Mouse (Mus musculus) urinary bladder, postnatal 10 days (tissue): Measurements from ENCODE around the gene Zbtb39.

ENCODE experiments used
- DNase-seq: peaks from one replicate; pipeline ENCODE4 v3.0.0; 2022; ENCODE audit warnings: low spot score

The Zbtb39 gene

DNA sequence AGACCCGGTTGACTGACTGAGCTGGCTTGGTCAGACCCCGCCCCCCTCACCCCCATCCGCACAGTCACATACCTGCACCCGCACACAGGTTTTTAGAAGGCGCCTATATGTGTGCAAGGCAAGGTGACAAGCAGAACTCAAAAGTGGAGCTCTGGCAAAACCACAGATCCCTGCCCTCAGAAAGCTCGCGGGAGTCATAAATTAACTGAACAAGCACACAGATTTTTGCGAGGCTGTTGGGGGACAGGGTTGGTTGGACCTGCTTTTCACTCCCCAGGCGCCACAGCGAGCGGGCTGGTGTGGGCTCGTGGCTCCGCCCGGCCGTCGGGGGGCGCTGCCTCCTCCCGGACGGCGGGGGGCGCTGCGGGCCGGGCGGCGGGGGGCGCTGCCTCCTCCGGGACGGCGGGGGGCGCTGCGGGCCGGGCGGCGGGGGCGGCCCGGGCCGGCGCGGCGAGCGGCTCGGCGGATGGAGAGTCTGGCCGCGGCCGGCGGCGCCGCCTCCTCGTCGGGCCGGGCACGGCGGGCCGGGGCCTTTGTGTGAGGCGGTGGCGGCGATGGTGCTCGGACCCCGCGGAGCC, at the start of gene Zbtb39:
TSS of gene Zbtb39 (plus strand) at position 456 of the 578 bp plus-strand sequence.
- no peak for DNase-seq

DNA sequence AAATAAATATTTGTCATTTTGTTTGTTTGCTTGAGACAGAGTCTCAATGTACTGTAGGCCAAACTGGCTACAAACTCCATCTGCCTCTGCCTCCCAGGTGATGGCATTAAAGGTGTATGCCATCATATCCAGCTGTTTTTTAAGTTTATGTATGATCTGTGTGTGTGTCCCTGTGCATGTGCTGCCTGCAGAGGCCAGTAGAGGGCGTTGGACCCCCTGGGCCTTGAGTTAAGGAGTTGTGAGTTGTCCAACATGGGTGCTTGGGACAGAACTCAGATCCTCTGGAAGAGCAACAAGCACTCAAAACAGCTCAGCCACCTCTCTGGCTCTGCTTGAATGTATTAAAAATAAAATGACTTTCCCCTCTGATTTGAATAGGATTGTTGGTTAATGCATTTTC, 48.3 kb upstream of the Zbtb39 start:
- DNase-seq, result no peak

DNA sequence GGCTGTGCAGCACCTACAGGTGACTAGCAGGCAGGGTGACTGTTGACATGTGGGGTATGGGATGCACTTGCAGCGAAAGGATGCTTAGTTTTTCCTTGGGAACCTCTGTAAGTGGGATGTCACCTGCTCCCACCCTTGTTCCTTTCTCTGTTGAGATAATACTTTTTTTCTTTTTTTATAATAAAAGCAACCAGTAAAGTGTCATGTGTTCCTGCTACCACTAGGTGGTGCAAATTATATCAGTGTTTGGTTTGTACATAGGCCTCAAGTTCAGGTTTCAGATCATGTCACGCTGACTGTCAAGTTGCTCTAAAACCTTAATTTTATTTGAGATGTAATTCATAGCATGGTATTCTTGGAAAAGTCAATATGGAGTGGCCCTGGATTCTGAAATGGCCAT, 44.7 kb upstream of the Zbtb39 start:
- no peak for DNase-seq

DNA sequence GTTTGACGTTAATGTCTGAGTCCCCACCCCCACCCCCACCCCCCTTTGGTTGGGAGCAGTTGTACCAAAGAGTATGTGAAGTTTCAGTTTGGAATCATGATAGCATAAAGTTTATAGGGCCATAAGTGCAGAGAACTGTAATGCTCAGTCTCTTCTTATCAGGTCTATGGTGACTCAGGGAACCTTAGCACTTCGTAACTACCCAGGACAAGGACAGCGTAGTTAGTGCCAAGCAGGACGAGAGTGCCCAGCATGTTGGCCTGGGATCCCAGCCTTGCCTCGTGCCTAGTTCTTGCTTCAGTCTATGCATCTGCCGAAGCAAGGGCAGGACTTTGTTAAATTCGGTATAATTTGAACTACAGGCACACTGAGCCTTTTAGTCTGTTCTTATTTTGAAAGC, 43.6 kb upstream of the Zbtb39 start:
- DNase-seq, result no peak

DNA sequence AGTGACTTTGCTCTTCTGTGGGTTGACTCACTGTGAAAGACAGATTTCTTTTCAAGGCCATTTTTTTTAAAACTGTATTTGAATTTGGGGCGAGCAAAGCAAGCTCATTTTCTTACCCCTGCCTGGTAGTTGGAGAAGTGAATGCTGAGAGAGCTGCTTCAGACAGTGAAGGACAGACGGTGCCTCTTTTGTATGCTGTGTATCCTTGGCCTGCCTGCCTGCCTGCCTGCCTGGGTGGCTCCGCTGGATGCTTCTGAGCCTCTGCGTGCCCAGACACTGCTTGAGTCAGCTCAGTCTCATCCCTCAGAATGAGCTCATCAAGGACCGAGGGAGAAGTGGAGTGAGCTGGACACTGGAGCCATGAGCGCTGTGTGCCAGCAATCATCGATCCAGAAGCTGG, 40.4 kb upstream of the Zbtb39 start:
- DNase-seq, result no peak

GRCm38 (mm10) chr10:127703299-127703698, 36.0 kb upstream of the Zbtb39 start:
- no peak for DNase-seq

- no peak for DNase-seq
These were observed 35.0 kb upstream of the Zbtb39 start for GRCm38 (mm10) chr10:127704293-127704692.

GRCm38 (mm10) chr10:127704766-127705220, 34.5 kb upstream of the Zbtb39 start, which contains the start of gene Myo1a:
TSS of gene Myo1a (plus strand) at chr10:127705170.
- DNase-seq, result no peak

DNA sequence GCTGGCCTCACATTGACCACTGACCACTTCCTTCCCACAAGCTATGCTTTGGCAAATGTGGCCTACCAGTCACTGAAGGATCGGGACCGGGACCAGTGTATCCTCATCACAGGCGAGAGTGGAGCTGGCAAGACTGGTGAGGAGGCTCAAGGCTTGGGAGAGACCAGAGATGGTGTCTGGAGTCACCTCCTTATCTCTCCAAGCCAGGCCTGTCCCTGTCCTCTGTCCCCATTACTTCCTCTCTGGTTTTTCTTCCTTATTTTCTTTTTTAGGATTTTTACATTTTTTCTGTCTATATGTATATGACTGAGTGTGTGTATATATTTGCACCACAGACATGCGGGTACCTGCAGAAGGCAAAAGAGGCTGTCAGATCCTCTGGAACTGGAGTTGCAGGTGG, 33.6 kb upstream of the Zbtb39 start:
- no peak for DNase-seq

DNA sequence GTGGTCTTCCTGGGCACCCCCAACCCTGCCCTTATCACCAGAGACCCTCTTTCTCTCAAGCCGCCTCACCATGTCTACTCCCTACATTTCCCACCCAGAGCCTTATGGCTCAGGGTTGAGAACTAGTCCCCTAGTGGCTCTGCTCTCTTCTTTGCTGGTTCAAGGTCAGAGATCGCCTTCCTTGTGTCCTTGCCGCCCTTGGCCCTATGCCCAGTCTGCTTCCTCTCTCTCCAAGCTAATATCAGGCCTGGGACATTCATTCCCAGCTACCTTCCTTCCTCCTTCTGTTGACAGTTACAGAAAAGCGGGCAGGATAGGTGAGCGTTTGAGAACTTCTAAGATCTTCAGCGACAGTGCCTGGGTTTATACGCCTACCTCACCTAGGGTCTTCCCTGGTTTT, 31.6 kb upstream of the Zbtb39 start:
- no peak for DNase-seq

- no peak for DNase-seq
These were observed 30.4 kb upstream of the Zbtb39 start for GRCm38 (mm10) chr10:127708850-127709370.

- DNase-seq, result no peak
These were observed 29.0 kb upstream of the Zbtb39 start for GRCm38 (mm10) chr10:127710331-127710730.

GRCm38 (mm10) chr10:127712736-127713135, 26.6 kb upstream of the Zbtb39 start:
- DNase-seq, result no peak

- DNase-seq, result no peak
These were observed 17.5 kb upstream of the Zbtb39 start for GRCm38 (mm10) chr10:127721671-127722418.

DNA sequence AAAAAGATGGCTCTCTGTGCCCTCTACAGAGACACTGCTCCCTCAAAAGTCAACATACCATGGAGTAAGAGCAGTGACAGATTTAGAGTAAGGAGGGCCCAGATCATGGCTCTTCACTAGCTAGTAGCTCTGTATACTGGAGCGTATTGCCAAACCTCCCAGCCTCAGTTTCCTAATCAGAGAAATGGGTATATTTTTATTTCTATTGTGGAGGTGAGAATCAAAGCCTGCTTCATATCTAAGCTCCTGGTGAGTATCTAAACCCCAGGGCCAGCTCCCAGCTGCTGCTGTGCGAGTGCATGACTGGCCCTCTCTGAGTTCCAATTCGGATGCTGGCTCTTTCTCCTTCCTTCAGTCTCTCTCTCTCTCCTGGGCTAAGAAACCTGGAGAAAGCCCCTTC, 15.2 kb upstream of the Zbtb39 start, which contains the start of gene Tac2:
TSS of gene Tac2 (plus strand) at position 301 of the 400 bp plus-strand sequence.
- DNase-seq, result no peak

- no peak for DNase-seq
These were observed 14.2 kb upstream of the Zbtb39 start for GRCm38 (mm10) chr10:127725136-127725535.

GRCm38 (mm10) chr10:127728437-127728836, 10.9 kb upstream of the Zbtb39 start:
- DNase-seq, result no peak

DNA sequence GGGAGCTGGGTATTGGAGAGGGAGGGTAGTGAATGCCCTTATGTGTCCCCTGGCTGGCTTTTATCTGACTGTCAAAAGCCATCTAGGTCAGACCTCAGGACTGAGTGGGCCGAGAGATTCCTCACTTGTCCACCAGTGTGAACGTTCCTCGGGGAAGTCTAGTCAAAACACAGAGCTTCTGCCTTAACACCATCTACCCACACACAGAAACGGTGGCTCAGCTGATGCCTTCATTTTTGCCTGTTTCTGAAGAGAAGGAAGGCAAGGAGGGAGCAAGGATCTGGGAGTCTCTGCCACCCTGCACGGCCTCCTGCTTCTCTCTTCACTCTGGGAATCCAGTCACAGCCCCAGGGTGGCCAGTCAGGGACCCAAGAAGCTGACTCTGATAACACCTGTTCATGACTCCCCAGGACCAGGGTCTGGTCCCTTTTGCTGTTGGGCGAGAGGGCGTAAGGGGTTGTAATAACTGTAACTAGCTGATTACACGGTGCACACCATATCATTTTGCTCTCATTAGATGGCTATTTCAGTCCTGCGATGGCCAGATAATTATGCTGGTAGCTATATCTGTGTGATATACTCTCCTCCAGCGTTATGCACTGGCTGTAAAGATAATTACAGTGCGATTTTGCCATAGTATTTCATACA, 8.9 kb upstream of the Zbtb39 start:
- DNase-seq, result no peak

DNA sequence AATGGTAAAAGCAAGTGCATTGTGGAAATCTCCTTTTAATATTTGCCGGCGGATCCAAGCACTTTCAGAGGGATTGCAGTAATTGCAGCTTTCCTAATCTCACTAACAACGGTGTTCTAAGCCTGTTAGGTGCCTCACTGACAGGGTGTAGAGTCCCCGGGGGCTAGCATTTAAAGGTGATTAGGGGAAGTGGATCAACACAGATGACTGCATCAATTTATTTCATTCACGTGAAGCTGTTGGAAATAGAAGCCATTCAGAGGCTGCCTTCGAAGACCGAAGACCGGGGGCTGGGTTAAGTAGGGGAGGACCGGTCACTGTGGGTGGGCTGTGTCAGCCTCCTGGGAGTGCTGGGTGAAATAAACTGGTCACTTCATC, 8.4 kb upstream of the Zbtb39 start:
- DNase-seq, result no peak

DNA sequence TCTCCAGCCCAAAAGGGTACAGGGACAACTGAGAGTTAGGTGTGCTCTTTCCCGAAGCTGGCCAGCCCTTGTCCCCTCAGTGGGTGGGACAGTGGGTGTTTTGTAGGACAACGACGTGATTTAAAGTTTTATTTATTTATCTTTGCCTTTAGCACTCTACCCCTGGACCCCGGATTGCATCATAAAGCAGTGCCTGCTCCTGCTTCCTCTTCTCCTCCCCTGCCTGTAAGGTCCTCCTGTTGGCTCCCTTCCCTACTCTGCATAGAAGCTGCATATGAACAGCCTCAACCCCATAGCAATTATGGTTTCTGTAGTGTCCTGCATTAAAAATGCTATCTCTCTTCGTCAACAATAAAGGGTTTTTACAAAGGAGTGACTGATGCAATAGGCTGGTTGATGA, 7.9 kb upstream of the Zbtb39 start:
- no peak for DNase-seq

DNA sequence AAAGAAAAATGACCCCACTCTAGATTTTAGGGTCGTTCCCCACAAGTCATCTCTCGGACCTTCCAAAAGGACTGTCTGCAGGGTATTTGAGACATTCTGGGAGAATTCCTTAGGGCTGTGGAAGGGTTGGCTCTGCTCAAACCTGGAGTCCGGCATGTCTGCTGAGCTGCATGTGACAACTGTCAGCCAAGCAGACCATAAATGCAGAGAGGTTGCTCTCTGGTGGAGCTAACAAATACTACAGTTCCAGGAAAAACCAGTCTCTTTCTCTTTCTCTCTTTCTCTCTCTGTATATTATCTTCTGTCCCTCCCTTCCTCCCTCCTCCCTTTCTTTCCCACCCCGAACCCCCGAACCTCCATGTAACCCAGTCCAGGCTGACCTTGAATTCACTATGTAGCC, 4.9 kb upstream of the Zbtb39 start:
- DNase-seq, result no peak

DNA sequence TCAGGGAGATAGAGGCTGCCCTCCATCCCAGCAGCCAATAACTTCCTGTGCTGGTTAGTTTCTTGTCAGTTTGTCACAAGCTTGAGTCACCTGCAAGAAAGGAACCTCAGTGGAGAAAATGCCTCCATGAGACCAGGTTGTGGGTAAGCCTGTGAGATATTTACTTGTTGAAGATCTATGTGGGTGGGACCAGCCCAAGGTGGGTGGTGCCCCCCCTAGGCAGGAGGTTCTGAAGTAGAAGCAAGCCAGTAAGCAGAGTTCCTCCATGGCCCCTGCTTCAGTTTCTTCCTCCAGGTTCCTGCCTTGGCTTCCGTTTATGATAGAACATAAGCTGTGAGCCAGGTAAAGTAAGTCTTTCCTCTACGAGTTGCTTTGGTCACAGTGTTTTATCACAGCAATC, 3.1 kb upstream of the Zbtb39 start:
- no peak for DNase-seq

- no peak for DNase-seq
These were observed 2.4 kb upstream of the Zbtb39 start for GRCm38 (mm10) chr10:127736916-127737315.
